Mouse (Mus musculus): ENCODE measurements around the gene Dpf2.

Gene Dpf2

DNA sequence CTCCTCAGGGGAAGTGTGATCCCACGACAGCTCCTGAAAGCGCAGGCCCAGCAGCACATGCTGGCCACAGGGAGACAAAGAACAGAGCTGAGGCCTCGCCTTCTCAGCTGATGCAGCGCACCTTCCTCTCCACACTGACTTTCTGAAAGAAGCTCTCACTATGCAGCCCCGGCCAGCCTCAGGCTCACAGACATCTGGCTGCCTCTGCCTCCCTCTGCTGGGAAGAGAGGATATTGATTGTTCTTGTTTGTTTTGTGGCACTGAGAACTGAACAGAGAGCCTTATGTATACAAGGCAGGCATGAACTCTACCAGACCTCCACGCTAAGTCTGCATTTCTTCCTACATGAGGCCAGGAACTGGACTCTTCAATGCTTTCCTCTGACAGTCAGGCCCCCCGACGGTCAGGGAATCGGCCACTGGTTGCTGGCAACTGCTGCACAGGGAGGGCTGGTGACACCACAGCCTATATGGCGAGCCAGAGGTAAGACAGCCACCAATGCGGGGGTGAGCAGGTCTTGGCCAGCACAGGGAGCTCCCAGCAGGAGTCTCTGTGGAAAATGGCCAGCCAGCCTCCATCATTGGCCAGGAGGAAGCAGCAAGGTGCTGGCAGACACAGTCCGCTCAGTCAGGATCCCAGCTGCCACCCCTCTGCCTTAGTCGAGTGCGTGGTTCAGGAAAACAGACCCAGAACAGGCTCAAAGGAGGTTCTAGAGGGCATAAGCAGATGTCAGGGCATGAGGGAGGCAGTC is 50.3 kb downstream of the Dpf2 start:
- DNase-seq = no peak

GRCm38 (mm10) chr19:5856604-5857003 is 56.2 kb downstream of the Dpf2 start:
- no peak for DNase-seq

GRCm38 (mm10) chr19:5852035-5852722 is 60.6 kb downstream of the Dpf2 start:
- no peak for DNase-seq

- no peak for DNase-seq
These were observed 61.3 kb downstream of the Dpf2 start for GRCm38 (mm10) chr19:5851481-5851971.

DNA sequence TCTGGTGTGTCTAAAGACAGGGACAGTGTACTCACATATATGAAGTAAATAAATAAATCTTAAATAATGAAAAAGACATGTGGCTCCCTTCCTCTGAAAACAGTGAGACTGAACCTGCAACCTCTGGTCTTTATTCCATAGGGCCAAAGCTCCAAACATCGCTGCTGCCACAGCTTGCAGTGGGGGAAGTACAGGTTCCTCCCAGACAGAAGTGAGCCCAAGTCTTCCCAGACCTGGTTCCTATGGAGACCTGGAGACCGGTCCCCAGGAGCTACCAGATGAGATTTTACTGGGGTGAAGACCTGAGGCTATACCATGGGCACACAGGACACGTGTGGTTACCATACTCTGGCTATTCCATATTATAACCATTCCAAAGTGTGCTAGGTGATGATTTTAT is 62.0 kb downstream of the Dpf2 start:
- DNase-seq = no peak

GRCm38 (mm10) chr19:5849843-5850527 is 62.8 kb downstream of the Dpf2 start:
- peak; percentile 97 to 98 for DNase-seq

DNA sequence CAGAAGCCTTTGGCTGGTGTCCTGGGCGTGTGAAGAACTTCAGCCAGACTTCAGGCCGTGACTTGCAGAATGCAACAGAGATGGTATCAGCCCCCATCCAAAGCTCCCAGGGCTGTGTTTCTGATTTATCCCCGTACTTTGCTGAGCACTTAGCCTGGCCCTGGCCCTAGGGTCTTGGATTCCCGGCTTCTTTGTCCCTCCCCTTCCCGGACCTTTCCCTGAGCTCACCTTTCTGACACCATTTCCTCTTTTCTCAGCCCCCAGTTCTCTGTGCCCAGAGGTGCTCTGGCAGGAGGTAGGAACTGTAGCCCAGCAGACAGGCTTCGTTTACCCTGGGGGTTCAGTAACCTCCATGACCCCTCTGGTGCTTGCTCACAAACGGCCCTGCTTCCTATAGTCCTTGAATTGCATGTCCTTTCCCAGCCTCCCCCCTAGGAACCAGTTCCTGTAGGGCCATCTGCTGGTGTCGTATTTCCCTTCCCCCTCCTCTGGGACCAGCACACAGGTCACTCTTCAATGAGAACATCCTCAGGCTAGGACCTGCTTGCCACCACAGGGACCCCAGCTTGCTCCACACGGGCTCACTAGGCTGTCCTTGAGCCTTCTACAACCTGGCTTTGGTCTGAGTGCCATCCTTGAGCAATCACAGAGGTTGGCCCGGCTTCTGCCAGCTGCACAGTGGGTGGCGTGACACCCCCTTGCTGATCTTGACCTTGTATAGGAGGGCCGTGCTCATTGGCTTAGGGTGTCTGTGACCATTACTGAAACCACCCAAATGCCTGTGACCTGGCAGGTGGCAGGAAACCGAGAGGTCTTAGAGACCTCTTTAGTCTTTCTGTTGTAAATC is 63.8 kb downstream of the Dpf2 start:
- DNase-seq = peak; percentile 43 to 78

DNA sequence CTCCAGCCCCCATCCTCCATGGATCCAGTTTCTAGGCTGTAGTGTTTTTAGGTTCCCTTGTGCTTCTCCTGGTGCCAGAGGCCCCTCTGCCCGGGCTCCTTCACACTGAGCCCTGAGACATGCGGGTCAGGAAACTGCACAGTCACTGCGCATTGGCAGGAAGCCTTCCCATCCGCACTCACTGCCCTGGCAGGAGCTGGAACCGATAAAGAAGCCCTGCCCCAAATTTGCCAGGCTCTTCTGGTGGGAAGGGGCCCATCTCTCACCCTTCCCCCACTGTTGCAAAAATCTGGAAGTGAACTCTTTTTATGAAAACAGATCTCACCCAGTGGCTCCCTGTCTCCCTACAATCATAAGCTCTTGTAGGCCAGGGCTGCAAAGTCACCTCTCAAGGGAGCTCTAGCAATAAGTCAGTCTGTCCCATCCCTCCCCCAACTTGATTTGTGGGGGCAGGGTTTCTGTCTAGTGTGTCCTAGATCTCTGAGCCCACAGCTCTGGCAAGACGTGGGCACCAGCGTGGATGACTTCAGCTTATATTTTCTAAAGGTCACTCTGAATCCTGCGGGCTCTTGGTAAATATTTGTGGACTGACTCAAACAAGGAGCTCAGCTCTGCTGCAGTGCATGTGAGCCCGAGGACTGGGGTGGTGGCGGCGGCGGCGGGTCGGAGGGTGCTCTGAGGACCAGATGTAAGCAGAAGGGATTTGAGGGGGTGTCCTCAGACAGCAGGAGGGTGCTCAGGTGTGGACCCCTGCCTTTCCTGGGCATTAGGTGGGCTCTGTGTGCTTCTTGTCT is 64.6 kb downstream of the Dpf2 start:
- DNase-seq = peak; percentile 79 to 92

- DNase-seq = peak; percentile 64 to 89
These were observed 65.5 kb downstream of the Dpf2 start for GRCm38 (mm10) chr19:5847306-5847796.

DNA sequence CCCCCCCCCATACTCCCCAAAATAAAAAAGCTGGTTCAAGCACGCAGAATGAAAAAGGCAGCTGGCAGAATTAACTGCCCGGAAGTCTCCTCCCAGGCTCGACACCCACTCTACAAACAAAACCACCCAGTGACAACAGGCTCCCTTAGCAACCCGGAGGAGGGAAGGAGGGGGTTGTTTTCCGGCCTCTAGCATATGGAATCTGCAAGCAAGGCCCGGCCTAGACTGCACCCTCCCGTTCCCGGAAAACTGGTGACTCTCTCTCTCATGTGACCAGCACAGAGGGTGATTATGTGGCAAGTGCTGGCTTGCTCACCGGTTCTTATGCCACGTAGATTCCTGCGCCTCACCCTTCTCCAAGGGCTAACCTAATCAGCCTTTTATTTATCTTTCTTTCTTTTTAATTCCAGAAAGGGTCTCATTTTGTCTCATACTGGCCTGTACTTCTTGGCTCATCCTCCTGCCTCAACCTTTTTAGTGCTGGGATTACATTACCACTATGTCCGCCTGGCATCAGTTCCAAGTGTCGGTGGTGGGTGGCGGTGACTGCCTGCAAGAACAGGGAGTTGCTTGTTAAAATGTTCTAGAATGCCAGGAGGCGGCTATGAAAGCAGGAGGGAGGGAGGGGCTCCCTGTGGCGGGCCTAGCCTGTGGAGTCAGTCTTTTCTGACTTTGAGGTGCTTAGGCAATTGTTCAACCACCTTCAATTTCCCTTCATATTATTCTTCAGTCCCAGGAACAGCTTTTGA is 66.1 kb downstream of the Dpf2 start:
- DNase-seq = peak; percentile 84 to 96

Measured in kidney, postnatal 25 days (tissue).